Mouse (Mus musculus): ENCODE measurements around the gene Ssrp1.

- no peak for TF ChIP-seq CTCF (IDR thresholded peaks at IDR 0.05; ENCODE audit: control insufficient read depth, insufficient read depth, insufficient replicate concordance, low read depth, low read length)
- TF ChIP-seq POLR2A (IDR thresholded peaks at IDR 0.05; ENCODE audit: control insufficient read depth, low read depth, low read length) = no peak
Observed at GRCm38 (mm10) chr2:85011906-85012604, 25.0 kb upstream of the Ssrp1 start.
